Mouse (Mus musculus): Measurements from ENCODE around the gene Pxk.

The Pxk gene

GRCm38 (mm10) chr14:8097978-8098686 lies at the start of gene Pxk:
Gene Pxk (plus strand): TSS chr14:8098211.
- DNase-seq, result peak; percentile 96

- DNase-seq, result no peak
These were observed 48.7 kb upstream of the Pxk start for GRCm38 (mm10) chr14:8049334-8049733.

DNA sequence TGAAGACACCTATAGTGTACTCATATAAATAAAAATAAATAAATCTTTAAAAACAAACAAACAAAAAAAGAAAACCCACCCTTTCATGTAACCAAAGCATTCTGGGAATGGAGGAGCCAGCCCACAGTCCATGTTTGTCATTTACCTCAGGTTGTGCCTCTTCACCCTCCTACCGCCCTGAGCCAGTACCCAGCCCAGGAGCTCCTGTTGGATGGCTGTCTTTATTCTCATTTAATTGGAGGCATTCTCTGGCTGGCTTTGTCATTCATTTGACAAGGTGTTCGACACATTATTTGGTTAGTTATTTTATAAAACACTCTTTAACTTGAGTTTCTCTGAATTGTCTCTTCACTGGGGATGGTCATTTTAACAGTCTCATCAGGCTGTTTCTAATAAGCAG lies 46.1 kb upstream of the Pxk start:
- no peak for DNase-seq

DNA sequence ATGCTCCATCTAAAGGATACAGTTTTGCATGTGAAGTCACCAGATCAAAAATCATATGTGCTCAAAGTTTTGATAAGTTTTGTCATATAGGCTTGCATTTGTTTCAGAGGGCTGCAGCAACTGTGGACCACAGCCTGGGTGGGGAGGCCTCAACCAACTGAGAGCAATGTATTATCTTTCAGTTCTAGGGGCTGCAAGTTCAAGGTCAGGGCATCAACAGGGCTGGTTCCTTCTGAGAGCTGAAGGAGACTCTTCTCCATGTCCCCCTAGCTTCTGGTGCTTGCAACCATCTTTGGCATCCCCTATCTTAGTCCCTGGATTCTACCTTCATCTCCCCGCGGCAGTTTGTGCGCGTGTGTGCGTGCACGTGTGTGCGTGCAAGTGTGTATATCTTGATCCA lies 45.4 kb upstream of the Pxk start:
- no peak for DNase-seq

DNA sequence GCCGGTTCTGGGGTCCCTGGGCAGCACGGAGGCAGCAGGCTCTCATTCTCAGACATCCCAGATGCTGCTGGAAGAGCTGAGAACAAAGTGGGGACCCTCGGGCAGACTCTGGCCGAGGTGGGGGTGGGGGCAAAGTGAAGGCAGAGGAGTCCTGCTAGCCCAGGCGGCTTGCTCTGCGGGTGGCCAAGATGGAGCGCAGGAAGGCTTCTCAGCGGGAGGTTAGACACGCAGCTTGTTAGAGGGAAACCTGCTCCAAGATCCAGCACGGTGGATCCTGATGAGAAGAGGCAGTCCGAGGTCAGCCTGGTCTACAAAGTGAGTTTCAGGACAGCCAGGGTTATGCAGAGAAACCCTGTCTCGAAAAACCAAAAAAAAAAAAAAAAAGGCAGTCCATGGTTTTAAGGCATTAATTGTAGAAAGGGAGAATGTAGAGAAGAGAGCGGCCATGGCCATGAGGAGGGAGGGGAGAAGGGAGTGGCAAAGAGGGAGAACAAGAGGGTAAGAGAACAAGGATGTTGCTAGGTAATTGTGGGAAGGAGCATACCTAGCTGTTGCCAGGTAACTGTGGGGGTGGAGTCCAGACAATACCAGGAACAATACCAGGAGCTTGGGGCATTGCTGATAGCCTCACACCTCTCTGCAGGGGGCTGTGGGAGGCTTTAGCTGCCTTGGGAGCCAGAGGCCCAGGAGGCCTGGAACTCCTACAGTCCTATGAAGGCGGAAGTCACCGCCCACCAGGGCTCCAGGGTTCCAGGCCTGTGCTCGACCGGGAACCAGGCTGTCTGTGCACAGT lies 43.5 kb upstream of the Pxk start:
- DNase-seq, result no peak

- DNase-seq, result no peak
These were observed 41.9 kb upstream of the Pxk start for GRCm38 (mm10) chr14:8056076-8056475.

DNA sequence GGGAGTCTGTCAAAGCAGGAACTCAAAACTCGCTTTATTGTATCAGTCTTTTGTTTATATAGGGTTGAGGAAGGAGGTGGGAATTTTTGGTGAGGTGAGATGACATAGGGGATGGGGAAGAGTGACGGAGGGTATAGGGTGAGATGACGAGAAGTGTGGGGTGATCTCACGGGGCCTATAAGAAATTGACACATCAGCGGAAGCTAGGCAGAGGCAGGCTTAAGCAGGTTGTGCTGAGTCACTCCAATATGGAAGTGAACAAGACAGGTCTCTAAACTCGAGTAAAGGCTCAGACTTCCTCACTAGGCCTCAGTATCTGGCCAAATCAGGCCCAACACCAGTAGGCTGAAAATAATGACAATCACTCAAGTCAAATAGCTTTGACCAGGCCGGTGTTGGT lies 38.1 kb upstream of the Pxk start:
- DNase-seq, result no peak

GRCm38 (mm10) chr14:8062076-8062475 lies 35.9 kb upstream of the Pxk start:
- DNase-seq, result no peak

GRCm38 (mm10) chr14:8062537-8063301 lies 35.3 kb upstream of the Pxk start:
- DNase-seq, result no peak

- no peak for DNase-seq
These were observed 33.9 kb upstream of the Pxk start for GRCm38 (mm10) chr14:8063835-8064785.

DNA sequence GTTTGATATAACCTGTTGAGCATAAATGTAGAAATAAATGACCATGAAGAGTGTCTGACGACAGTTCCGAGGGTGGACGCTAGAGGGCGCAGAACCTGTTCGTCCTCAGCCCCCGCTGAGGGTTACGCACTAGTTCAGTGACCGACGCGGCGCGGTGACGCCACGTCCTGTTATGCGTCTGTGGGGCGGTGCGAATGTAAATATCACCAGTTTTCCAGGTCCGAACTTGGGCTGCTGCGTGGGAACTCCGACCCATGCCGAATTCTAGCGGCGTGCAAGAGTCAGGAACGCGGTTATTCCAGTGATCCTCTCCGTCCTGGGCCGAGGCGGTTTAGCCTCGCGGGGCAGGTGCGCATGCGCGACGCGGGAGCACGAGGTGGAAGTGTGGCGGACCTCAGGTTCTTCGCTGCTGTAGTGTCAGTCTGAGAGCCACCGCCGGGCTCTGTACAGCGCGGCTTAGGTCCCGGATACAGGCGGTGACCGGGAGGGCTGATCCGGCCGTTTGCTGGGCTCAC lies 17.8 kb upstream of the Pxk start, which contains the start of gene Rpp14:
TSS of gene Rpp14 (plus strand) at position 203 of the 515 bp plus-strand sequence.
- DNase-seq, result peak; percentile 95

GRCm38 (mm10) chr14:8080718-8081117 lies 17.3 kb upstream of the Pxk start:
- DNase-seq, result peak; percentile 17

GRCm38 (mm10) chr14:8082949-8083348 lies 15.1 kb upstream of the Pxk start:
- no peak for DNase-seq

- no peak for DNase-seq
These were observed 9.0 kb upstream of the Pxk start for GRCm38 (mm10) chr14:8089016-8089415.

GRCm38 (mm10) chr14:8092573-8092972 lies 5.4 kb upstream of the Pxk start:
- DNase-seq, result peak; percentile 26

GRCm38 (mm10) chr14:8093427-8093826 lies 4.6 kb upstream of the Pxk start:
- no peak for DNase-seq

GRCm38 (mm10) chr14:8094931-8095561 lies 3.0 kb upstream of the Pxk start:
- no peak for DNase-seq

DNA sequence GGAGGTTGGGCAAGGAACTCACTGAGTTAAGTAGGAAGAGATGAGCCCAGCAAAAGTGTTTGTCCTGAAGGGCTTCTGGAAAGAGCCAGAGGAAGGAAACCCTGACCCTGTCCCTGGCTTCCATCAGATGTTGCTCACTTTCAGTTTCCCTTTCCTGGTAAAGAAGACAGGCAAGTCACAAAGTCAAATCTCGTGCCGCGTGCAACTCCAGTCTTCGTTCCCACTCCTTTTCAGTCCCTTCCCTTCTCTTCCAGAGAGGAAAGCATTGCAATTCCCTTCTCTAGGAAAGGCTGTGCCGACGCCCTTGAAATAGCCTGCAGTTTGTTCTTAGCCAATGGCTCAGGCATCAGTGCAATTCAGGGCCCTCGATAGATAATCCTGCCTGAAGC lies 2.5 kb upstream of the Pxk start:
- DNase-seq, result no peak

- DNase-seq, result no peak
These were observed 630 bp downstream of the Pxk start for GRCm38 (mm10) chr14:8098687-8098995.

DNA sequence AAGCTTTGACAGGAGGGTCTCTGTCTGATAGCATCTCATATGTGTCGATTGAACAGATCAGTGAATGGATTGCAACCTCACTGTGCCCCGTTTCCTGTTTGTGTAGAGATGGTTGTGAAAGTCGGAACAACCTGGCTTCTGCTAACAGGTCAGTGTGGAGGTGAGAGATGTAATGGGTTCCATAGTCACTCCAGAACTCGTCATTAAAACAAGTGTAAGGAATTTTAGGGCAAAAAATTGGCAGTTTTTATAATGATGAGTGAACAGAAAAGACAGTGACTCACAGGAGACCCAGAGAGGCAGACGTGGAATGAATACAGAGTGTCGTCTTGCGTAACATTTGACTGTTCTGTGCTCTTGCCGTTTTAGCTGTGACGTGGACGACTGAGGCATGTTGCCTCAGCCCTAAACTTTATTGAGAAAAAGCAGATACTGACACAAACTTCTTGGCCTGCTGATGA lies 1.6 kb downstream of the Pxk start:
- no peak for DNase-seq

DNA sequence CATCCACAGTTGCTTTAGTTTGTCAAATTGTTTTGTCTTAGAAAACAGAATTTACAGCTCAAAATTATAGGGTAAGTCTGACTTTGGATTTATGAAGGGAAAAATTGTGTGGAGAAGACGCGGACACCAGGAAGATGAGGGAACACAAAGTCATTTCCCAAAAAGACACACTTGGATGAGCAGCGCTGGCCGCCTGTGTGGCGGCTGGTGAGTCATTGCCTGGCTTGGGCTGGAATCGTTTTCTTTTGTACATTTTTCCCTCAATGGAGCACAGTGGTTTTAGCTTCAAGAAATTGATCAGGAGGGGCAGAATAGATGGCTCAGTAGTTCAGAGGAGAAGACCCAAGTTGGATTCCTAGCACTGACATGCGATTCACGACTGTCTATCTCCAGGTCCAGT lies 3.9 kb downstream of the Pxk start:
- no peak for DNase-seq

DNA sequence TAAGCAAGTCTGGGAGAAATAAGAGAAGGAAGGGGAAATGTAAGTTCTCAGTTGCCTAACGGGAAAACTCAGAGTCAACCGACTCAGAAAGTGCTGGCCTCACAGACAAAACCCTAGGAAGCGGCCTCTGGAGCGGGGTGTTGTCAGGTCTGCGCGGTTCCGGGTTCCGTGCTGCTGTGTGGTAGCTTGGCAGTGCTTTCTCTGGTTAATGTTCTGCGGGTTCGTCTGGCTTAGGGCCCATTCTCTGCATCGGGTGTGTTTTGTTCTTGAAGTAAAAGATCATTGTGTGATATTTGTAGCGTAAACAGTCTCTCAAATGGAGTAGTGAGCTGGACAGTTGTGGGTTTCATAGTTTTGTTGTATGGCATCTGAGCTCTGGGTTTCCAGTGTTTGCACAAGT lies 4.7 kb downstream of the Pxk start:
- no peak for DNase-seq
